Mouse (Mus musculus) hindbrain, embryonic 10.5 days (tissue): ENCODE measurements at regions not wholly inside any gene's neighbourhood (a gene's known extent, or its start where the extent isn't known, plus 50 kb on each side); places are given as distances from the start of the nearest gene placed in this dataset.

Experiments used
- DNase-seq: peaks from one replicate; pipeline ENCODE4 v3.0.0-alpha.2; 2017; ENCODE audit warnings: low spot score
- H3K27ac ChIP-seq: fragments of 300-500 bp; sonication (generic); 2 replicates; pipeline ENCODE4 v1.5.1; 2016; ENCODE audit warnings: mild to moderate bottlenecking, moderate library complexity
- H3K27me3 ChIP-seq: fragments of 300-500 bp; sonication (generic); 2 replicates; pipeline ENCODE4 v1.6.1; 2016; ENCODE audit warnings: mild to moderate bottlenecking; ENCODE audit not compliant: poor library complexity, insufficient read depth, severe bottlenecking
- H3K36me3 ChIP-seq: fragments of 300-500 bp; sonication (generic); 2 replicates; pipeline ENCODE4 v1.6.1; 2016; ENCODE audit warnings: mild to moderate bottlenecking, moderate library complexity
- H3K4me1 ChIP-seq: fragments of 300-500 bp; sonication (generic); replicated peaks from 2 replicates; pipeline ENCODE4 v1.6.1; 2016; ENCODE audit warnings: mild to moderate bottlenecking
- H3K4me3 ChIP-seq: fragments of 300-500 bp; sonication (generic); 2 replicates; pipeline ENCODE4 v1.5.1; 2016; ENCODE audit warnings: mild to moderate bottlenecking, moderate library complexity
- H3K9me3 ChIP-seq: fragments of 300-500 bp; sonication (generic); 2 replicates; pipeline ENCODE4 v1.6.1; 2016; ENCODE audit warnings: mild to moderate bottlenecking, moderate library complexity
- WGBS: fragments of 180-500 bp; shearing (Covaris S2); methylation state at CpG from one replicate; pipeline ENCODE4 v1.1.7; 2016; 5-methylcytosine and 5-hydroxymethylcytosine counted together

GRCm38 (mm10) chr10:8065746-8066145 lies 109.7 kb upstream of the Tab2 start:
- Histone ChIP-seq H3K4me1 (no peaks in the 10 kb centered on the region), H3K4me3 (no peak overlapping the region), H3K9me3 (no peaks in the 10 kb centered on the region), H3K36me3 (no peaks in the 10 kb centered on the region), H3K27me3 (no peaks in the 10 kb centered on the region), H3K27ac (no peak overlapping the region)
- DNase-seq = no peak
- 86% methylated on average over 8 of the region's 8 CpGs for WGBS

GRCm38 (mm10) chr10:8064281-8064680 lies 108.3 kb upstream of the Tab2 start:
- no peak overlapping the region for H3K4me3 ChIP-seq
- no peak overlapping the region for H3K27ac ChIP-seq
- WGBS = 90% methylated on average over 2 of the region's 2 CpGs
- DNase-seq = no peak
- H3K27me3 ChIP-seq = no peaks in the 10 kb centered on the region
- no peaks in the 10 kb centered on the region for H3K9me3 ChIP-seq
- H3K36me3 ChIP-seq = no peaks in the 10 kb centered on the region
- no peaks in the 10 kb centered on the region for H3K4me1 ChIP-seq

- H3K27ac ChIP-seq = no peak overlapping the region
- H3K4me1 ChIP-seq = no peaks in the 10 kb centered on the region
- H3K36me3 ChIP-seq = no peaks in the 10 kb centered on the region
- no peak for DNase-seq
- 76% methylated on average over 5 of the region's 5 CpGs for WGBS
- H3K4me3 ChIP-seq = no peak overlapping the region
- no peaks in the 10 kb centered on the region for H3K9me3 ChIP-seq
- no peaks in the 10 kb centered on the region for H3K27me3 ChIP-seq
Measured at GRCm38 (mm10) chr10:8063458-8064090, 107.5 kb upstream of the Tab2 start.

GRCm38 (mm10) chr10:8060987-8061386 lies 105.0 kb upstream of the Tab2 start:
- H3K27me3 ChIP-seq = no peaks in the 10 kb centered on the region
- no peak overlapping the region for H3K27ac ChIP-seq
- no peaks in the 10 kb centered on the region for H3K9me3 ChIP-seq
- no peak for DNase-seq
- H3K36me3 ChIP-seq = no peaks in the 10 kb centered on the region
- no peak overlapping the region for H3K4me3 ChIP-seq
- H3K4me1 ChIP-seq = no peaks in the 10 kb centered on the region

GRCm38 (mm10) chr10:8059769-8060168 lies 103.7 kb upstream of the Tab2 start:
- no peaks in the 10 kb centered on the region for H3K9me3 ChIP-seq
- DNase-seq = no peak
- no peak overlapping the region for H3K27ac ChIP-seq
- H3K27me3 ChIP-seq = no peaks in the 10 kb centered on the region
- no peaks in the 10 kb centered on the region for H3K36me3 ChIP-seq
- no peaks in the 10 kb centered on the region for H3K4me1 ChIP-seq
- no peak overlapping the region for H3K4me3 ChIP-seq
- 84% methylated on average over 1 of the region's 1 CpGs for WGBS

- H3K4me3 ChIP-seq = no peak overlapping the region
- no peaks in the 10 kb centered on the region for H3K4me1 ChIP-seq
- 86% methylated on average over 5 of the region's 5 CpGs for WGBS
- H3K27ac ChIP-seq = no peak overlapping the region
- DNase-seq = no peak
- H3K27me3 ChIP-seq = no peaks in the 10 kb centered on the region
- no peaks in the 10 kb centered on the region for H3K9me3 ChIP-seq
- no peaks in the 10 kb centered on the region for H3K36me3 ChIP-seq
Measured at GRCm38 (mm10) chr10:8057855-8058254, 101.8 kb upstream of the Tab2 start.

- Histone ChIP-seq H3K4me3 (no peak overlapping the region), H3K27me3 (no peaks in the 10 kb centered on the region)
- WGBS = 74% methylated on average over 6 of the region's 6 CpGs
Measured at GRCm38 (mm10) chr10:8055293-8055692, 99.3 kb upstream of the Tab2 start.

GRCm38 (mm10) chr10:8043416-8044163 lies 87.6 kb upstream of the Tab2 start:
- WGBS = 90% methylated on average over 3 of the region's 3 CpGs
- H3K27ac ChIP-seq = no peak overlapping the region
- no peak overlapping the region for H3K4me3 ChIP-seq
- peaks cover 10% of the 10 kb centered on the region for H3K4me1 ChIP-seq
- H3K36me3 ChIP-seq = no peaks in the 10 kb centered on the region
- H3K9me3 ChIP-seq = no peaks in the 10 kb centered on the region
- H3K27me3 ChIP-seq = no peaks in the 10 kb centered on the region
- DNase-seq = no peak

More at GRCm38 (mm10) chr10:8055293-8055692, 99.3 kb upstream of the Tab2 start:
- DNase-seq = no peak
- Histone ChIP-seq H3K27ac (no peak overlapping the region), H3K9me3 (no peaks in the 10 kb centered on the region), H3K36me3 (no peaks in the 10 kb centered on the region), H3K4me1 (no peaks in the 10 kb centered on the region)

- no peak overlapping the region for H3K27ac ChIP-seq
- no peaks in the 10 kb centered on the region for H3K27me3 ChIP-seq
- H3K9me3 ChIP-seq = no peaks in the 10 kb centered on the region
- no peak overlapping the region for H3K4me3 ChIP-seq
- peaks cover 23% of the 10 kb centered on the region for H3K4me1 ChIP-seq
- no peak for DNase-seq
- WGBS = 93% methylated on average over 6 of the region's 6 CpGs
- H3K36me3 ChIP-seq = no peaks in the 10 kb centered on the region
Measured at GRCm38 (mm10) chr10:8042306-8042705, 86.3 kb upstream of the Tab2 start.

- no peak overlapping the region for H3K4me3 ChIP-seq
- WGBS = 75% methylated on average over 8 of the region's 8 CpGs
Measured at GRCm38 (mm10) chr10:8041790-8042189, 85.8 kb upstream of the Tab2 start.

GRCm38 (mm10) chr10:8037986-8038631 lies 82.1 kb upstream of the Tab2 start:
- Histone ChIP-seq H3K4me3 (no peak overlapping the region), H3K36me3 (no peaks in the 10 kb centered on the region), H3K27me3 (no peaks in the 10 kb centered on the region), H3K9me3 (no peaks in the 10 kb centered on the region), H3K4me1 (peaks cover 46% of the 10 kb centered on the region), H3K27ac (peak overlapping the region; percentile 79)
- whole genome bisulfite sequencing = 28% methylated on average over 5 of the region's 5 CpGs
- peak; percentile 55 for DNase-seq

More at GRCm38 (mm10) chr10:8041790-8042189, 85.8 kb upstream of the Tab2 start:
- DNase-seq = no peak
- H3K27me3 ChIP-seq = no peaks in the 10 kb centered on the region
- peaks cover 28% of the 10 kb centered on the region for H3K4me1 ChIP-seq
- no peak overlapping the region for H3K27ac ChIP-seq
- H3K9me3 ChIP-seq = no peaks in the 10 kb centered on the region
- no peaks in the 10 kb centered on the region for H3K36me3 ChIP-seq

- no peaks in the 10 kb centered on the region for H3K9me3 ChIP-seq
- no peak overlapping the region for H3K4me3 ChIP-seq
- peaks cover 46% of the 10 kb centered on the region for H3K4me1 ChIP-seq
- H3K27me3 ChIP-seq = no peaks in the 10 kb centered on the region
- DNase-seq = no peak
- WGBS = 83% methylated on average over 4 of the region's 4 CpGs
- no peaks in the 10 kb centered on the region for H3K36me3 ChIP-seq
- peak overlapping the region; percentile 40 for H3K27ac ChIP-seq
Measured at GRCm38 (mm10) chr10:8036293-8036692, 80.3 kb upstream of the Tab2 start.

GRCm38 (mm10) chr10:8035310-8035709 lies 79.3 kb upstream of the Tab2 start:
- Histone ChIP-seq H3K27me3 (no peaks in the 10 kb centered on the region), H3K4me3 (no peak overlapping the region), H3K9me3 (no peaks in the 10 kb centered on the region), H3K4me1 (peaks cover 46% of the 10 kb centered on the region), H3K36me3 (no peaks in the 10 kb centered on the region), H3K27ac (0 out of 2 replicates have a peak overlapping the region, but pooled peaks have one; percentile 41)
- DNase-seq = no peak
- WGBS = 55% methylated on average over 1 of the region's 1 CpGs
